Mouse (Mus musculus): ENCODE measurements around the gene Gpatch3. TPM values are rescaled to one million over a fixed set of nuclear protein-coding genes. Genes with fewer than 3 reads are reported as not detected.
A peak's percentile ranks its signal among the peaks of the same experiment; 100 is the strongest.

Gpatch3 gene
- polyA plus RNA-seq, 1 experiment from 2014 or later = 7.7 TPM

- Histone ChIP-seq H3K27ac (no peak overlapping the region), H3K4me3 (no peak overlapping the region), H3K4me2 (no peak overlapping the region), H3K36me3 (ENCODE audit: poor library complexity, severe bottlenecking) (peaks cover 40% of the 10 kb centered on the region), H3K9ac (no peak overlapping the region), H3K4me1 (peaks cover 8% of the 10 kb centered on the region), H3K9me3 (replicated peaks) (no peaks in the 10 kb centered on the region), H3K27me3 (no peaks in the 10 kb centered on the region)
- ATAC-seq = no peak
- WGBS = 87% methylated on average over 9 of the region's 9 CpGs
Observed at GRCm38 (mm10) chr4:133626621-133627020, 52.1 kb downstream of the Gpatch3 start.

- no peak overlapping the region for H3K27ac ChIP-seq
- 95% methylated on average over 14 of the region's 14 CpGs for WGBS
Observed at GRCm38 (mm10) chr4:133627039-133627438, 52.5 kb downstream of the Gpatch3 start.

GRCm38 (mm10) chr4:133628517-133628916, 54.0 kb downstream of the Gpatch3 start:
- no peak for ATAC-seq
- H3K36me3 ChIP-seq (ENCODE audit: poor library complexity, severe bottlenecking) = peaks cover 37% of the 10 kb centered on the region
- no peaks in the 10 kb centered on the region for H3K27me3 ChIP-seq
- no peak overlapping the region for H3K4me2 ChIP-seq
- 86% methylated on average over 2 of the region's 2 CpGs for WGBS
- peaks cover 20% of the 10 kb centered on the region for H3K4me1 ChIP-seq
- H3K27ac ChIP-seq = no peak overlapping the region
- H3K9me3 ChIP-seq (replicated peaks) = no peaks in the 10 kb centered on the region
- H3K9ac ChIP-seq = no peak overlapping the region
- H3K4me3 ChIP-seq = no peak overlapping the region

More at GRCm38 (mm10) chr4:133627039-133627438, 52.5 kb downstream of the Gpatch3 start:
- H3K4me2 ChIP-seq = no peak overlapping the region
- no peaks in the 10 kb centered on the region for H3K9me3 ChIP-seq (replicated peaks)
- ATAC-seq = no peak
- H3K36me3 ChIP-seq (ENCODE audit: poor library complexity, severe bottlenecking) = peaks cover 40% of the 10 kb centered on the region
- no peaks in the 10 kb centered on the region for H3K27me3 ChIP-seq
- no peak overlapping the region for H3K4me3 ChIP-seq
- peaks cover 12% of the 10 kb centered on the region for H3K4me1 ChIP-seq
- no peak overlapping the region for H3K9ac ChIP-seq

GRCm38 (mm10) chr4:133629191-133629590, 54.6 kb downstream of the Gpatch3 start:
- peaks cover 20% of the 10 kb centered on the region for H3K4me1 ChIP-seq
- no peak overlapping the region for H3K4me2 ChIP-seq
- no peak overlapping the region for H3K4me3 ChIP-seq
- H3K36me3 ChIP-seq (ENCODE audit: poor library complexity, severe bottlenecking) = peaks cover 30% of the 10 kb centered on the region
- no peaks in the 10 kb centered on the region for H3K27me3 ChIP-seq
- H3K9ac ChIP-seq = no peak overlapping the region
- H3K9me3 ChIP-seq (replicated peaks) = no peaks in the 10 kb centered on the region
- no peak for ATAC-seq
- H3K27ac ChIP-seq = no peak overlapping the region
- WGBS = 89% methylated on average over 7 of the region's 7 CpGs

GRCm38 (mm10) chr4:133630326-133630920, 55.9 kb downstream of the Gpatch3 start:
- WGBS = 93% methylated on average over 8 of the region's 8 CpGs
- Histone ChIP-seq H3K27me3 (no peaks in the 10 kb centered on the region), H3K36me3 (ENCODE audit: poor library complexity, severe bottlenecking) (peaks cover 18% of the 10 kb centered on the region), H3K4me3 (no peak overlapping the region), H3K4me1 (peaks cover 20% of the 10 kb centered on the region), H3K9me3 (replicated peaks) (no peaks in the 10 kb centered on the region), H3K4me2 (no peak overlapping the region), H3K9ac (0 out of 2 replicates have a peak overlapping the region, but pooled peaks have one; percentile 26), H3K27ac (no peak overlapping the region)
- no peak for ATAC-seq

- 85% methylated on average over 14 of the region's 14 CpGs for WGBS
- no peaks in the 10 kb centered on the region for H3K27me3 ChIP-seq
- H3K4me3 ChIP-seq = no peak overlapping the region
- H3K27ac ChIP-seq = no peak overlapping the region
- H3K4me2 ChIP-seq = peak overlapping the region; percentile 93
- ATAC-seq = no peak
- H3K4me1 ChIP-seq = peaks cover 20% of the 10 kb centered on the region
- H3K36me3 ChIP-seq (ENCODE audit: poor library complexity, severe bottlenecking) = peaks cover 10% of the 10 kb centered on the region
- 0 out of 2 replicates have a peak overlapping the region, but pooled peaks have one; percentile 26 for H3K9ac ChIP-seq
- H3K9me3 ChIP-seq (replicated peaks) = no peaks in the 10 kb centered on the region
Observed at GRCm38 (mm10) chr4:133631071-133631768, 56.7 kb downstream of the Gpatch3 start.

GRCm38 (mm10) chr4:133631769-133632411, 57.3 kb downstream of the Gpatch3 start:
- Histone ChIP-seq H3K4me2 (peak overlapping the region; percentile 93), H3K4me3 (peak overlapping the region; percentile 79), H3K27ac (no peak overlapping the region), H3K9ac (peak overlapping the region; percentile 92), H3K36me3 (ENCODE audit: poor library complexity, severe bottlenecking) (peaks cover 3% of the 10 kb centered on the region), H3K9me3 (replicated peaks) (no peaks in the 10 kb centered on the region), H3K27me3 (no peaks in the 10 kb centered on the region), H3K4me1 (peaks cover 20% of the 10 kb centered on the region)
- 37% methylated on average over 9 of the region's 9 CpGs for WGBS
- ATAC-seq = no peak

GRCm38 (mm10) chr4:133632483-133633327, 58.2 kb downstream of the Gpatch3 start:
- WGBS = 1% methylated on average over 56 of the region's 69 CpGs
- peak; percentile 81 for ATAC-seq
- Histone ChIP-seq H3K9me3 (replicated peaks) (no peaks in the 10 kb centered on the region), H3K27me3 (no peaks in the 10 kb centered on the region), H3K4me3 (peak overlapping the region; percentile 79), H3K36me3 (ENCODE audit: poor library complexity, severe bottlenecking) (no peaks in the 10 kb centered on the region), H3K4me2 (peak overlapping the region; percentile 93), H3K9ac (peak overlapping the region; percentile 92), H3K4me1 (peaks cover 20% of the 10 kb centered on the region), H3K27ac (peak overlapping the region; percentile 77)

- peak overlapping the region; percentile 92 for H3K9ac ChIP-seq
- H3K27ac ChIP-seq = peak overlapping the region; percentile 77
- H3K27me3 ChIP-seq = no peaks in the 10 kb centered on the region
- H3K9me3 ChIP-seq (replicated peaks) = no peaks in the 10 kb centered on the region
- peak; percentile 92 for ATAC-seq
- no peaks in the 10 kb centered on the region for H3K36me3 ChIP-seq (ENCODE audit: poor library complexity, severe bottlenecking)
- H3K4me1 ChIP-seq = peaks cover 20% of the 10 kb centered on the region
- 8% methylated on average over 46 of the region's 47 CpGs for WGBS
- peak overlapping the region; percentile 93 for H3K4me2 ChIP-seq
- H3K4me3 ChIP-seq = peak overlapping the region; percentile 79
Observed at GRCm38 (mm10) chr4:133633332-133634042, 58.9 kb downstream of the Gpatch3 start.

All from forebrain, embryonic 13.5 days (tissue).